Mouse (Mus musculus) embryo, embryonic 9.5 days (tissue): ENCODE measurements around the gene Ube2l3.
"Not testable (repeated sequence)": the region's sequence is repeated elsewhere in the genome, so short reads cannot be mapped to it uniquely, and the experiment has no call there.

Source experiments
- DNase-seq: peaks from one replicate; pipeline ENCODE4 v3.0.0-alpha.2; 2017; ENCODE audit errors: extremely low spot score

Gene Ube2l3

GRCm38 (mm10) chr16:17208389-17209361 lies 6.2 kb upstream of the Ube2l3 start, which contains the start of gene Rimbp3:
TSS of gene Rimbp3 (plus strand) at chr16:17208603.
- peak; percentile 93 for DNase-seq

GRCm38 (mm10) chr16:17204990-17205389 lies 2.5 kb upstream of the Ube2l3 start:
- peak; percentile 35 for DNase-seq

GRCm38 (mm10) chr16:17201977-17202376 lies 472 bp downstream of the Ube2l3 start:
- no peak for DNase-seq

GRCm38 (mm10) chr16:17200953-17201707 lies 1.3 kb downstream of the Ube2l3 start:
- peak; percentile 88 for DNase-seq

GRCm38 (mm10) chr16:17200121-17200952 lies 2.1 kb downstream of the Ube2l3 start:
- DNase-seq = peak; percentile 20

GRCm38 (mm10) chr16:17193823-17194222 lies 8.6 kb downstream of the Ube2l3 start:
- no peak for DNase-seq

- no peak for DNase-seq
Measured at GRCm38 (mm10) chr16:17185475-17185874, 17.0 kb downstream of the Ube2l3 start.

- DNase-seq = no peak
Measured at GRCm38 (mm10) chr16:17183003-17183402, 19.4 kb downstream of the Ube2l3 start.

GRCm38 (mm10) chr16:17182136-17182535 lies 20.3 kb downstream of the Ube2l3 start:
- no peak for DNase-seq

GRCm38 (mm10) chr16:17181382-17181781 lies 21.1 kb downstream of the Ube2l3 start:
- DNase-seq = no peak

GRCm38 (mm10) chr16:17179706-17180105 lies 22.7 kb downstream of the Ube2l3 start:
- DNase-seq = no peak

GRCm38 (mm10) chr16:17177623-17178170 lies 24.8 kb downstream of the Ube2l3 start:
- no peak for DNase-seq

- no peak for DNase-seq
Measured at GRCm38 (mm10) chr16:17175765-17176164, 26.7 kb downstream of the Ube2l3 start.

- DNase-seq = no peak
Measured at GRCm38 (mm10) chr16:17168049-17168448, 34.4 kb downstream of the Ube2l3 start.

GRCm38 (mm10) chr16:17167179-17167578 lies 35.3 kb downstream of the Ube2l3 start:
- DNase-seq = no peak

GRCm38 (mm10) chr16:17165478-17165877 lies 37.0 kb downstream of the Ube2l3 start:
- not testable (repeated sequence) for DNase-seq

GRCm38 (mm10) chr16:17154346-17154745 lies 48.1 kb downstream of the Ube2l3 start:
- no peak for DNase-seq

- no peak for DNase-seq
Measured at GRCm38 (mm10) chr16:17151874-17152273, 50.6 kb downstream of the Ube2l3 start.

GRCm38 (mm10) chr16:17150520-17151258 lies 51.8 kb downstream of the Ube2l3 start:
- no peak for DNase-seq

- peak; percentile 65 for DNase-seq
Measured at GRCm38 (mm10) chr16:17148084-17148483, 54.4 kb downstream of the Ube2l3 start.
